Mouse (Mus musculus): ENCODE results near the gene Exoc8. TPM values are rescaled to one million over a fixed set of nuclear protein-coding genes. Genes with fewer than 3 reads are reported as not detected.

The Exoc8 gene
- polyA plus RNA-seq, 1 experiment from 2014 or later: 9.7 TPM

- H3K36me3 ChIP-seq (ENCODE audit: control insufficient read depth, insufficient read depth, low read length): peaks cover 22% of the 10 kb centered on the region
- ATAC-seq (replicated peaks; ENCODE audit: low FRiP score): no peak
- H3K4me1 ChIP-seq (replicated peaks; ENCODE audit: control insufficient read depth, insufficient read depth, low read length): peaks cover 12% of the 10 kb centered on the region
These were observed 26.0 kb downstream of the Exoc8 start for GRCm38 (mm10) chr8:124871474-124871873.

GRCm38 (mm10) chr8:124869708-124870107 lies 27.8 kb downstream of the Exoc8 start:
- H3K4me3 ChIP-seq (ENCODE audit: low read depth, low read length): no peak overlapping the region
- no peak overlapping the region for H3K4me2 ChIP-seq
- H3K36me3 ChIP-seq (ENCODE audit: control insufficient read depth, insufficient read depth, low read length): peaks cover 17% of the 10 kb centered on the region
- H3K27me3 ChIP-seq (replicated peaks; ENCODE audit: control insufficient read depth, insufficient read depth, low read length): no peaks in the 10 kb centered on the region
- H3K9me3 ChIP-seq (ENCODE audit: control insufficient read depth, low read length): no peaks in the 10 kb centered on the region
- H3K27ac ChIP-seq (ENCODE audit: low read depth, low read length): no peak overlapping the region
- H3K9ac ChIP-seq (ENCODE audit: low read depth, low read length): no peak overlapping the region
- WGBS: 87% methylated on average over 6 of the region's 6 CpGs
- DNase-seq (ENCODE audit: low spot score): no peak
- no peak for ATAC-seq (replicated peaks; ENCODE audit: low FRiP score)
- peaks cover 22% of the 10 kb centered on the region for H3K4me1 ChIP-seq (replicated peaks; ENCODE audit: control insufficient read depth, insufficient read depth, low read length)

More at GRCm38 (mm10) chr8:124871474-124871873, 26.0 kb downstream of the Exoc8 start:
- Histone ChIP-seq H3K27me3 (replicated peaks; ENCODE audit: control insufficient read depth, insufficient read depth, low read length) (no peaks in the 10 kb centered on the region), H3K4me3 (ENCODE audit: low read depth, low read length) (no peak overlapping the region), H3K4me2 (no peak overlapping the region), H3K9ac (ENCODE audit: low read depth, low read length) (no peak overlapping the region), H3K27ac (ENCODE audit: low read depth, low read length) (no peak overlapping the region), H3K9me3 (ENCODE audit: control insufficient read depth, low read length) (no peaks in the 10 kb centered on the region)
- no peak for DNase-seq (ENCODE audit: low spot score)
- 91% methylated on average over 7 of the region's 7 CpGs for WGBS

GRCm38 (mm10) chr8:124867126-124867525 lies 30.4 kb downstream of the Exoc8 start:
- no peak for DNase-seq (ENCODE audit: low spot score)
- no peak overlapping the region for H3K27ac ChIP-seq (ENCODE audit: low read depth, low read length)
- H3K4me3 ChIP-seq (ENCODE audit: low read depth, low read length): no peak overlapping the region
- H3K9ac ChIP-seq (ENCODE audit: low read depth, low read length): no peak overlapping the region
- H3K4me1 ChIP-seq (replicated peaks; ENCODE audit: control insufficient read depth, insufficient read depth, low read length): peaks cover 26% of the 10 kb centered on the region
- H3K36me3 ChIP-seq (ENCODE audit: control insufficient read depth, insufficient read depth, low read length): peaks cover 5% of the 10 kb centered on the region; the same call in 1 of the 2 replicates
- no peaks in the 10 kb centered on the region for H3K9me3 ChIP-seq (ENCODE audit: control insufficient read depth, low read length)
- H3K27me3 ChIP-seq (replicated peaks; ENCODE audit: control insufficient read depth, insufficient read depth, low read length): no peaks in the 10 kb centered on the region
- WGBS: 54% methylated on average over 2 of the region's 2 CpGs
- no peak overlapping the region for H3K4me2 ChIP-seq
- no peak for ATAC-seq (replicated peaks; ENCODE audit: low FRiP score)

GRCm38 (mm10) chr8:124866669-124867068 lies 30.8 kb downstream of the Exoc8 start:
- peaks cover 26% of the 10 kb centered on the region for H3K4me1 ChIP-seq (replicated peaks; ENCODE audit: control insufficient read depth, insufficient read depth, low read length)
- WGBS: 28% methylated on average over 3 of the region's 3 CpGs
- no peak overlapping the region for H3K4me3 ChIP-seq (ENCODE audit: low read depth, low read length)
- no peak overlapping the region; the same call in 1 of the 2 replicates for H3K27ac ChIP-seq (ENCODE audit: low read depth, low read length)
- no peak for ATAC-seq (replicated peaks; ENCODE audit: low FRiP score)
- no peak overlapping the region for H3K9ac ChIP-seq (ENCODE audit: low read depth, low read length)
- no peak overlapping the region for H3K4me2 ChIP-seq
- no peaks in the 10 kb centered on the region for H3K9me3 ChIP-seq (ENCODE audit: control insufficient read depth, low read length)
- H3K27me3 ChIP-seq (replicated peaks; ENCODE audit: control insufficient read depth, insufficient read depth, low read length): no peaks in the 10 kb centered on the region
- H3K36me3 ChIP-seq (ENCODE audit: control insufficient read depth, insufficient read depth, low read length): peaks cover 5% of the 10 kb centered on the region; the same call in 1 of the 2 replicates
- no peak for DNase-seq (ENCODE audit: low spot score)

GRCm38 (mm10) chr8:124863729-124864128 lies 33.8 kb downstream of the Exoc8 start:
- ATAC-seq (replicated peaks; ENCODE audit: low FRiP score) (no peak), DNase-seq (ENCODE audit: low spot score) (no peak)
- 10% methylated on average over 8 of the region's 8 CpGs for WGBS
- Histone ChIP-seq H3K4me1 (replicated peaks; ENCODE audit: control insufficient read depth, insufficient read depth, low read length) (peaks cover 34% of the 10 kb centered on the region), H3K36me3 (ENCODE audit: control insufficient read depth, insufficient read depth, low read length) (peaks cover 15% of the 10 kb centered on the region), H3K4me3 (ENCODE audit: low read depth, low read length) (peak overlapping the region; percentile 69), H3K27ac (ENCODE audit: low read depth, low read length) (peak overlapping the region; percentile 86; the same call in 1 of the 2 replicates), H3K9me3 (ENCODE audit: control insufficient read depth, low read length) (no peaks in the 10 kb centered on the region), H3K4me2 (peak overlapping the region; percentile 87), H3K9ac (ENCODE audit: low read depth, low read length) (peak overlapping the region; percentile 89), H3K27me3 (replicated peaks; ENCODE audit: control insufficient read depth, insufficient read depth, low read length) (no peaks in the 10 kb centered on the region)

GRCm38 (mm10) chr8:124863163-124863677 lies 34.3 kb downstream of the Exoc8 start:
- peaks cover 19% of the 10 kb centered on the region for H3K36me3 ChIP-seq (ENCODE audit: control insufficient read depth, insufficient read depth, low read length)
- peak; percentile 46 for ATAC-seq (replicated peaks; ENCODE audit: low FRiP score)
- H3K4me1 ChIP-seq (replicated peaks; ENCODE audit: control insufficient read depth, insufficient read depth, low read length): peaks cover 34% of the 10 kb centered on the region
- H3K9ac ChIP-seq (ENCODE audit: low read depth, low read length): peak overlapping the region; percentile 89
- peak overlapping the region; percentile 87 for H3K4me2 ChIP-seq
- peak overlapping the region; percentile 86 for H3K27ac ChIP-seq (ENCODE audit: low read depth, low read length)
- under 1% methylated on average over 33 of the region's 33 CpGs for WGBS
- no peak for DNase-seq (ENCODE audit: low spot score)
- peak overlapping the region; percentile 69 for H3K4me3 ChIP-seq (ENCODE audit: low read depth, low read length)
- H3K27me3 ChIP-seq (replicated peaks; ENCODE audit: control insufficient read depth, insufficient read depth, low read length): no peaks in the 10 kb centered on the region
- no peaks in the 10 kb centered on the region for H3K9me3 ChIP-seq (ENCODE audit: control insufficient read depth, low read length)

- Histone ChIP-seq H3K36me3 (ENCODE audit: control insufficient read depth, insufficient read depth, low read length) (peaks cover 23% of the 10 kb centered on the region), H3K27ac (ENCODE audit: low read depth, low read length) (peak within 1 kb of the TSS; percentile 86), H3K4me2 (peak within 1 kb of the TSS; percentile 87), H3K4me1 (replicated peaks; ENCODE audit: control insufficient read depth, insufficient read depth, low read length) (peaks cover 33% of the 10 kb centered on the region), H3K27me3 (replicated peaks; ENCODE audit: control insufficient read depth, insufficient read depth, low read length) (no peaks in the 10 kb centered on the region), H3K9ac (ENCODE audit: low read depth, low read length) (peak within 1 kb of the TSS; percentile 89), H3K4me3 (ENCODE audit: low read depth, low read length) (peak within 1 kb of the TSS; percentile 69), H3K9me3 (ENCODE audit: control insufficient read depth, low read length) (no peaks in the 10 kb centered on the region)
- 2% methylated on average over 53 of the region's 55 CpGs for WGBS
- ATAC-seq (replicated peaks; ENCODE audit: low FRiP score) (peak; percentile 94), DNase-seq (ENCODE audit: low spot score) (peak; percentile 96)
These were observed 35.0 kb downstream of the Exoc8 start, which contains the start of the genes Gnpat and 2810004N23Rik for GRCm38 (mm10) chr8:124862321-124863162. Gnpat (plus strand) TSS chr8:124863033. 2810004N23Rik (minus strand) TSS chr8:124863120.

GRCm38 (mm10) chr8:124860188-124860587 lies 37.3 kb downstream of the Exoc8 start:
- H3K36me3 ChIP-seq (ENCODE audit: control insufficient read depth, insufficient read depth, low read length): peaks cover 44% of the 10 kb centered on the region
- H3K4me1 ChIP-seq (replicated peaks; ENCODE audit: control insufficient read depth, insufficient read depth, low read length): peaks cover 16% of the 10 kb centered on the region
- WGBS: 83% methylated on average over 3 of the region's 3 CpGs
- no peak for DNase-seq (ENCODE audit: low spot score)
- no peak overlapping the region for H3K4me2 ChIP-seq
- no peaks in the 10 kb centered on the region for H3K9me3 ChIP-seq (ENCODE audit: control insufficient read depth, low read length)
- no peak for ATAC-seq (replicated peaks; ENCODE audit: low FRiP score)
- no peaks in the 10 kb centered on the region for H3K27me3 ChIP-seq (replicated peaks; ENCODE audit: control insufficient read depth, insufficient read depth, low read length)
- H3K9ac ChIP-seq (ENCODE audit: low read depth, low read length): no peak overlapping the region
- no peak overlapping the region for H3K27ac ChIP-seq (ENCODE audit: low read depth, low read length)
- no peak overlapping the region for H3K4me3 ChIP-seq (ENCODE audit: low read depth, low read length)
